Mouse (Mus musculus): ENCODE measurements around the gene Rbx1.
"Not testable (repeated sequence)": the region's sequence is repeated elsewhere in the genome, so short reads cannot be mapped to it uniquely, and the experiment has no call there.

The Rbx1 gene

GRCm38 (mm10) chr15:81465901-81466737, at the start of gene Rbx1:
Rbx1 (plus strand) TSS chr15:81466296.
- peak; percentile 98 to 99 for DNase-seq (ENCODE audit: low spot score in 2 of 2)

- DNase-seq (ENCODE audit: low spot score in 2 of 2) = peak; percentile 63 to 64
These were observed 49.3 kb upstream of the Rbx1 start for GRCm38 (mm10) chr15:81416763-81417310.

DNA sequence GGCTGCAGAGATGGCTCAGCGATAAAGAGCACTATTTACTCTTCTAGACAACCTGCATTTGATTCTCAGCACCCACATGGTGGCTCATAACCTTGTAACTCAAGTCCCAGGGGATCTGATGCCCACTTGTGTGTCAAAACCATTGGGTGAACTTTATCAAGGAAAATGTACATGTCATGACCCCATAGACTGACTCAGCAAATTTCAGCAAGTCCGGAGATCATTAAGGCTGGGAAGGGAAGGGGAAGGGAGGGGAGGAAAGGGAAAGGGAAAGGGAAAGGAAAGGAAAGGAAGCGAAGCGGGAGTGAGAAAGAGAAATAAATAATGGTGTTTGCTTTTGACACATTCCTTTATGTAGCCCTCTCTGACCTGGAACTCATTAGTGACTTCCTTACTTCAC, 48.0 kb upstream of the Rbx1 start:
- DNase-seq (ENCODE audit: low spot score in 2 of 2) = no peak

DNA sequence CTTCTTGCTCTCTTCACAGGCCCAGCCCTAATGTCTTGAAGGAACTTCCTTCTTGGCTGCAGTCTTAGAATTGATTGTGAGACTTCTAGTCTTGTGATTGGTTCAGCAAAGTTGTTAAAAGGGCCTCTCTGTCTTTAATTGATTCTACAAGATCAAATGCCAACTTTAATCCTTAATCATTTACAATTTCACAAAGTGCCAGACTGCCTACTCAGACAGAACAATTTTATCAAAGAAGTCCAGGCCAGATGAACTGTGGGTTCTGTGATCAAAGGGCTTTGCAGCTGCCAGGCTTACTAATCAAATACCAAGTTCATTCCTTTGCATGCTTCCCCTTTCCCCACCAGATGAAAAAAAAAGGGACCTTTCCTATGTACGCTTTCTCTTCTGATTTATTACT, 44.6 kb upstream of the Rbx1 start:
- no peak for DNase-seq (ENCODE audit: low spot score in 2 of 2)

DNA sequence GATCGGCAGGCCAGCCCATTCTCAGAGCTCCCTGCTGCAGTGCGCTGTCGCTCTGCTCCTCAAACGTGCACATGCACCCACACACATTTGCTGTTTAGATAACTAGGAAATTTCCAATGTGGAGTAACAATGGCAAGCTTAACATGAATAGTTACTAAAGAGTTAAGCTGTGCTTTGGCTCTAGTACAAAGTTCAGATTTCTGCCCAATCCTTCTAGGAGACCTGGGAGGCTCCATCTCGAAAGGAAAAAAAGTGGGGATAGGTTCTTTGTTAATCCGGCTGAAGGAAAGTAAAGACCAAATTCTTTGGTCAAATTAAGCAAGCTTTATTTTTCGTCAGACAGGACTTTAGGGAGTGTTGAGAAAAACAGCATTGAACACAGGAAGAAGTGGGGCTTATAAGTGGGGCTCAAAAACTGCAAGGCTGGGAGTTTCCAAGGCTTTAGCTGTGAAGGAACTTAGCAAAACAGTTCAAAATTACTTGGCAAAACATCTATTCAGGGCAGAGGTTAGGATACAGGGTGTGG, 43.9 kb upstream of the Rbx1 start:
- DNase-seq (ENCODE audit: low spot score in 2 of 2) = no peak

DNA sequence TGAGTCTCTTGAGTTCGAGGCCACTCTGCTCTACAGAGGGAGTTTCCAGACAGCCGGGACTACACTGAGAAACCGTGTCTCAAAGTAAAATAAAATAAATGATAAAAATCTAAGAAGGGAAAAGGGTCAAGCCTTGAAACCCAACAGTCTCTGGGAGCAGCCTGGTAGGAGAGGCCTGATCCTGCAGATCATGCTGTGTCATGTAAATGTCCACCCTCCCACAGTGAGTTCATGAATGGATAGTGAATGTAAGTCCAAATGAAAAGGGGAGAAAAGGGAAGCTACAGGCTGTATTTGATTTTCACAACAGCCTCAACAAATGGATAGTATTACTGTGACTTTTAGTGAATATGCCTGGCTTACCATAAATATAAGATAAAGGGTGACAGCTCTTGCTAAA, 40.8 kb upstream of the Rbx1 start:
- no peak for DNase-seq (ENCODE audit: low spot score in 2 of 2)

- no peak for DNase-seq (ENCODE audit: low spot score in 2 of 2)
These were observed 38.1 kb upstream of the Rbx1 start for GRCm38 (mm10) chr15:81427947-81428346.

- DNase-seq (ENCODE audit: low spot score in 2 of 2) = no peak
These were observed 34.9 kb upstream of the Rbx1 start for GRCm38 (mm10) chr15:81431195-81431594.

DNA sequence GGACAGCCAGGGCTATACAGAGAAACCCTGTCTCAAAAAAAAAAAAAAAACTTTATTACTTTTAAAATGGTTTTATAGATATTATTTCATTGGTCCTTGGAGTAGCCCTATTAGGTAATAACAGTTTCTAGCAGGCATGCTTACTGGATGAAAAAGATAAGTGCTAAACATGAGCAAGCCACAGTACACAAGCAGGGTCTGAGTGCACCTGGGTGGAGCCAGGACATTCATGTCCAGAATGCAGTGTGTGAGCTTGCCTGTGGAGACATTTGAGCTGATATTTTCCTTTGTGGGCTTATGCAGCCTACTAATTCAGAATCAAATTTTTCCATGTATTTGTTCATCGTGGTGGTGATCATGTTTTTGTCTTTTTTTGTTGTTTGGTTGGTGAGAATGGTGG, 27.8 kb upstream of the Rbx1 start:
- no peak for DNase-seq (ENCODE audit: low spot score in 2 of 2)

- DNase-seq (ENCODE audit: low spot score in 2 of 2) = no peak
These were observed 26.9 kb upstream of the Rbx1 start for GRCm38 (mm10) chr15:81439236-81439635.

DNA sequence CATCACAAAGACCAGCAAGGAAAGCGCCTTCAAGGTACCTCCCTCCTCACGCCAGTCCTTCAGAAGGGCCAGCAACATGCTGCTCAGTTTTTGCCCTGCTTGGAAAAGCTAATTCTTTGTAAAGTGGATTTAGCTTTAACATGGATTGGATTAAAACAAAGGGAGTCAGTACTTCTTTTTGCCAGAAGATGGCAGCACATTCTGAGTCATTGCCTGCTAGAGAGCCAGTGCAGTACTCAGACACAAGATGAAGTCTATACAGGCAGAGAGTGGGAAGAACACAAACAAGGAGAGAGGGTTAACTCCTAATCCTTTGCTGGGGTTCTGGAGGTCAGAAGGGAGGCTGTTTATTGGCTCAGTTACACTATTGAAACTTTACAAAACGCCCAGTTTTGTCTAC, 17.6 kb upstream of the Rbx1 start:
- DNase-seq (ENCODE audit: low spot score in 2 of 2) = peak in 1 of 2 experiments; percentile 51

GRCm38 (mm10) chr15:81461523-81461922, 4.6 kb upstream of the Rbx1 start:
- no peak for DNase-seq (ENCODE audit: low spot score in 2 of 2)

DNA sequence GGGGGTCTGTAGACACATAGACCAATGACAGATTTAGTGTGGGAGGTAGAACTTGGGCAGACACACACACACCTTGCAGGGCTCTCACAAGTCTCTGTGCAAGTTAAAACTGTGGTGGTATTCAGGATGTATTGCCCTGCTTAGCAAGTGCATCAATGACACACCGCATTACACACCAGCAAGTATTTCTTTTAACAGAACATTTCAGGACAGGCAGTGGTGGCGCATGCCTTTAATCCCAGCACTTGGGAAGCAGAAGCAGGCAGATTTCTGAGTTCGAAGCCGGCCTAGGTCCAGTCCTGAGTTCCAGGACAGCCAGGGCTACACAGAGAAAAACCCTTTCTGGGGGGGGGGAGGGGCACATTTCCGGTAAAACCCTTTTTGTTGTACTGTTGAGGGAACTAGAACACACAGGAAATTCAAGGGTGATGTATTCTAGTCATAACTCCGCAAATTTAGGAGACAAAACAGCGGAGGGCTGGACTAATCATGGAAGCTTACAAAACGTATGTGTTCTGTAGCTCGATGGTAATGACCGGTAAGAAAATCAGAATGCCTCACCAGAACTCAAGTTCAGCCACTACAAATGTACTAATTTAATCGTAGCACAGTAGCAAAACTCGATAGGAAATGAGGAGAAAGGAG, 958 bp upstream of the Rbx1 start:
- DNase-seq (ENCODE audit: low spot score in 2 of 2) = no peak

GRCm38 (mm10) chr15:81466738-81467113, 630 bp downstream of the Rbx1 start:
- no peak for DNase-seq (ENCODE audit: low spot score in 2 of 2)

GRCm38 (mm10) chr15:81470735-81471134, 4.6 kb downstream of the Rbx1 start:
- no peak for DNase-seq (ENCODE audit: low spot score in 2 of 2)

DNA sequence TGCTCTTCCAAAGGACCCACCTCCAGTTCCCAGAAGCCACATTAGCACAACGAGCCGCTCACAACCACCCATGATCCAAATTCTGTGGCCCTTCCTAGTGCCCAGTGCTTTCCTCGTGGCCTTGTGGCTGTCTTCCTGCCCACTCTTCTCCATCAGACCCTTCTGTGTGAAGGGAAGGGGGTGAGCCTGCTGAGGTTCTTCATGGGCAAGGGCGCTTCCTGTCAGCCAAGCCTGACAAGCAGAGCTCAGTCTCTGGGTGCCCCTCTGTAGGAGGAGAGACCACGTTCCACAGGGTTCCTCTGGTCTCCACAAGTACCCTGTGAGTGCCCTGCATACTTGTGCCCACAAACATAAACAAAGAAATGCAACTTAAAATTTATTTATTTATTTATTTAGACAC, 6.2 kb downstream of the Rbx1 start:
- DNase-seq (ENCODE audit: low spot score in 2 of 2) = no peak

GRCm38 (mm10) chr15:81475654-81476053, 9.6 kb downstream of the Rbx1 start:
- peak in 1 of 2 experiments; percentile 20 for DNase-seq (ENCODE audit: low spot score in 2 of 2)

- no peak for DNase-seq (ENCODE audit: low spot score in 2 of 2)
These were observed 10.5 kb downstream of the Rbx1 start for GRCm38 (mm10) chr15:81476597-81476996.

GRCm38 (mm10) chr15:81479446-81480213, 13.5 kb downstream of the Rbx1 start:
- DNase-seq (ENCODE audit: low spot score in 2 of 2) = no peak

GRCm38 (mm10) chr15:81480284-81480683, 14.2 kb downstream of the Rbx1 start:
- not testable (repeated sequence) for DNase-seq (ENCODE audit: low spot score in 2 of 2)

GRCm38 (mm10) chr15:81480977-81481379, 14.9 kb downstream of the Rbx1 start:
- peak; percentile 21 to 47 for DNase-seq (ENCODE audit: low spot score in 2 of 2)

DNA sequence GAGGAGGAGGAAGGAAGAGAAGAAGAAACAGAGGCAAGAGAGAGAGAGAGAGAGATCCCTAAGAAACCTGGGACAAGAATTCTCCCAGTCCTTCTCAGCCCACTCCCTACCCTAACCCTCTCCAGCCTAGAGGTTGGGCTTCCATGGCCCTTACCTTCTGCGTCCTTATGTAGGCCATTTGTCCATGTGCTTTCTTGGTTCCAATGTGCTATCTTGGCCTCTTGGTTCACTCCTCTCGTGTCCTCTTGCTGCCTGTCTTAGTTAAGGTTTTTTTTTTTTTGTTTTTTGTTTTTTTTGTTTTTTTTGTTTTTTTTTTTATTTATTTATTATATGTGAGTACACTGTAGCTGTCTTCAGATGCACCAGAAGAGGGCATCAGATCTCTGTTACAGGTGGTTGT, 16.9 kb downstream of the Rbx1 start:
- DNase-seq (ENCODE audit: low spot score in 2 of 2) = no peak
